Mouse (Mus musculus) layer of hippocampus, adult 8-10 months (tissue): ENCODE measurements at regions not wholly inside any gene's neighbourhood (a gene's known extent, or its start where the extent isn't known, plus 50 kb on each side); places are given as distances from the start of the nearest gene placed in this dataset.

Experiments used
- DNase-seq, 2 experiments: peaks; one replicate each; pipeline ENCODE4 v3.0.0; 2022; ENCODE audit warnings: low spot score in 2 of 2
- microRNA-seq, 2 experiments: library from miRNA; unstranded; fragments of <30 nt; microRNA quantifications; one replicate each; pipeline ENCODE4 v1.2.0; 2022

DNA sequence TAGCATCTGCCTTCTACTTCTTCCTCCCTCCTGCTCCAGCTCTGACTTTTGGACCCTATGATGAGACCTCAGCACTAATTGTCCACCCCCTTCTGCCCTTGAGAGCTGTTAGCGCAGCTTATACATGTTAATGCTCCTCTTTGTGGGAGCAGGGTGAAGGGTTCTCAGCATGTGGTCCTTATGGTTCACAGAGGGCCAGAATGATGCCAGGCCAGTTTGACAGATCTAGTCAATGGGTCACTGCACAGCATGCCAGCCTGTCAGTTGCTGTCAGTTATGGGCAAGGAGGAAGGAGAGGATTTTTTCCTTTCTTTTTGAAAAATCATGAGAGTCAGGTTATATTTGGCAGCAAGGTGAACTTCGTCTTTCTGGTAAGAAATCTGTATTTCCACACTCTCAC is 68.4 kb downstream of the 4931417E11Rik start:
- no peak for DNase-seq

DNA sequence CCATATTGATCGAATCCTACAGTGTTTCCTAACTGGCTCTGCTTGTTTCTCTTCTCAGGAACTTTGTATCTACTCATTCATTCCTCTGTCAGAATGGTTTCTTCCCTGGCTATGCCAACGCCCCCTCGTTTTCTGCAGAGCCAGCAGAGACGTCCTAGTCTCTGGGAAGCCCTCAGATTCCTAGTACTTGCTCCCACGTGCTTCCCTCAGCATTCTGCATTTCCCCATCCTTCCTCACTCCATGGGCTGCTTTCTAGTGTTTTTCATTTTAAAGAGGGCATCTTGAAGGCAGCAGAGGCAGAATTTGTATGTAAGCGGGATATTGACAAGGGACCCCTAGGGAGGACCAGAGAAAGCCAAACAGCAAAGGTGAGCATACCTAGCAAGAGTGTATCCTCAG is 80.2 kb downstream of the 4931417E11Rik start:
- DNase-seq, result no peak

DNA sequence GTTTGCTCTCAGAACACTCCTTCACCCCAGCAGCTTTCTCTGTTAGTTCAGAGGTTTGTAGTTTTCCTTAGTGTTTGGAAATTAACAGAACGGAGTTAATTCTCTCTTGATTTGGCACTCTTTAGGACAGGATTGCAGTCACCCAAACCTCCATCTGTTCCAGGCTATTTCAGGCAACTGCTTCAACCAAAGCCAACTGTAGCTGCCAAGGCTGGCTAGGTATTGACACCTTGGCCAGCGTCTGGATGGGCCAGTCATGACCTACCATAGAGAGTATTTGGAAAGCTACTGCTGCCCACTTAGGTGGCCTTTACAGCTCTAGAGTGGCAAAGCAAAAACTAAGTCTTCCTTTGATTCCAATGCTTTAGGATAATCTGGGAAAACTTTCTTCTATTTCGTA is 83.2 kb downstream of the 4931417E11Rik start:
- DNase-seq, result no peak

DNA sequence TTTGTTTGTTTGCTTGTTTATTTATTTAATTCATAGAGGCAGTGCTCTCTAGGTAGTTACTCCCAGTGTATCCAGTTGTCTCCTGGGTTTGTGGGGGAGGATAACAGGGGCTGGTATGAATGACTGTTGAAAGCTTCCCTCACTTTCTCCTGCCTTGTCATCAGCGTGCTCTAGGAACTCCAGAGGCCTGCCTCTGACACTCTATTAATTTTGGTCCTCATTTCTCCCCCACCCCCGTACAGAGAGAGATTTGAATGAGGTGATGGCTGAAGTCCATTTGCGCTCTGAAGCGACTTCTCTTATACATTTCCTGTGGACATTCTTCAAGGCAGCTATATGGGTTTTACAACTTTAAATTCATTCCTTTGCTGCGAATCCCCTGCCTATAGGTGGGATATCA is 89.6 kb downstream of the 4931417E11Rik start:
- DNase-seq, result no peak

DNA sequence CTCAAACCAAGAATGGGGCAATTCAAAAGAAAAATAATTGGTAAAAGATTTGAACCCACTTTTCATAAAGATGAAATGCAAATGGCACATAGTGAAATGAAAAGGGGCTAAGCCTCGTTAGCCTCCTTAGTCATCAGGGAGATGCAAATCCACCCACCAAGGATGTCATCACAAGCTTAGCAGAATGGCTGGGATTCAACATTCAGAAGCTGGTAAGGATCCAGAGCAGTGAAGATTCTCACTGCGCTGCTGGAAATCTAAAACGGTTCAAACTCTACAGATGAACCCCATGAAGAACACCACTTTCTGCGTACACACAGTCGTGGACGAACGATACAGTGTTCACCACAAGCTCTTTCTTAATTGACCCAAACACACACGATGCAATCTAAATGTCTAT is 91.6 kb downstream of the 4931417E11Rik start:
- DNase-seq, result no peak

- no peak for DNase-seq
Observed at GRCm38 (mm10) chr6:73376291-73376690, 93.2 kb downstream of the 4931417E11Rik start.

DNA sequence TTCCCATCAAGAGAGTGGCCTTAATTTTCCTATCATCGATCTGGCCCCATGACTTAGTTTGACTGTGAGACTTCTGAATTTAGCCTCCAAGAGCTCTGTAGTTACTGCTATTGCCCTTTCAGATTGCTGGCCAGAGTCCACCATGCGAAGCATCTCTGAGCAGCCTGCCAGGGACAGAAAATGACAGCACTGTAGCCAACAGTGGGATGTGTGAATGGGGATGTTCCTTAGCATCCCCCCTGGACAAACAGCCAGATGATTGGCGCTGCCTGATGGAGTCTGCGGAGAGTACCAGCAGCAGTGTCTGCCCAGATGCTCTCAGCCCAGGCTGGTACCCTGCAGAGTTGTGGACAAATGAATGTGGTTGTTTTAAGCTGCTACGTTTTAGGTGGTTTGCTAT is 96.6 kb downstream of the 4931417E11Rik start:
- DNase-seq, result no peak

GRCm38 (mm10) chr6:73371866-73372265 is 97.6 kb downstream of the 4931417E11Rik start:
- DNase-seq, result no peak

DNA sequence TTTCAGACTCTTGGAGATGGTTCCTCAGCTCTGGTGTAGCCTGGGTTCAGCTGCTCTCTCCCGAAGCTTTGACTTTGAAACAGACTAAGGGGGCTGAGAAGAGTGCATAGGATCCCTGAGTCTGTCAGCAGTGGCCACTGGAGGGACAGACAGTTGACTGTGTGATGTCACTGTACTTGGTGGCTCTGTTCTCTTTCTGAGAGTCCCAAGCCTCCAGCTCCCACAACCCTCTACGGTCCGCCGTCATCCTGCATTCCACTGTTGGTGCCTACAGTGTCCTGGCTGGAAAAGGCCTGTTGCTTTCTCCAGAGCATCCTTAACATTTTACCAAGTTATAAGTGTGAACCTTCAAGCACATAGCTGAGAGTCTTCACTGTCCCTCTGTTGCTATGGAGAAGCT is 98.6 kb downstream of the 4931417E11Rik start:
- DNase-seq, result no peak

GRCm38 (mm10) chr6:73368836-73369141 is 100.7 kb downstream of the 4931417E11Rik start:
- DNase-seq, result no peak

GRCm38 (mm10) chr6:73368047-73368835 is 101.2 kb downstream of the 4931417E11Rik start:
- DNase-seq, result no peak

DNA sequence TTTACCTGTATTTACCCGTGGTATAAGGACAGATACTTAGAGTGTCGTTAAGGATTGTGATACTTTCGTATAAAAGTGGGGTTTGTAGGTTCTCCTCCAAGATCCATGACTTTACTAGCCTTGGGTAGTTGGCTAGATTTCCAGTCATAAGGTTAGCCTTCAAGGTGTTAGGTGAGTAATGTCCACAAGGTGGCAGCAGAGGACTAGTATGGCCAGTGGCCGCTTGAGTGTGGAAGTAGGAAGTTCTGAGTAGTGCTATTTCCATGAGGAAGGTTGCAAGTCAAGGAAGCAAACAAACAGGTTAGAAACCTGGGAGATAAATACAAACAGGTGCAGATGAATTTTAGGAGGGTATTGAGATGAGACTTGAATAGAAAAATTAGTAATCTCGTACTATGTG is 101.9 kb downstream of the 4931417E11Rik start:
- peak; percentile 61 to 83 for DNase-seq

- DNase-seq, result no peak
Observed at GRCm38 (mm10) chr6:73366626-73367025, 102.8 kb downstream of the 4931417E11Rik start.

- no peak for DNase-seq
Observed at GRCm38 (mm10) chr6:73365306-73365705, 104.2 kb downstream of the 4931417E11Rik start.

DNA sequence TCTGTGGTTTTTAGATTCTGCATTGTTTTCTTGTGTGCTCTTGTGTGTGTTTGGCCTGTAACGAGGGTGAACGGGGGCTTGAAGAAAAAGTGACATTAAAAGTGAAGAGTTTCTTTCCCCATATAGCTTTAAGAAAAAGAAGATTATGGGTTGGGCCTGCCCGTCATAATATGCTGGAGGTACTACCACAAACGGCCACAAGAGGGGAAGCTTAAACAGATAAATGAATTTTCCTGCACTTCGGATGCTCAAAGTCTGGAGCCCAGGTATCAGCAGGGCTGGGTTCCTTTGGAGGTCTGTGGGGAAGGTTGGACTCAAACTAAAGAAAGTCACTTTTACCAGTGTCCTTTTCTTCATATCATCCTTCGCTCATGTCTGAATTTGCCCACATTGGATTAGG is 86.8 kb downstream of the Suclg1 start:
- no peak for DNase-seq

DNA sequence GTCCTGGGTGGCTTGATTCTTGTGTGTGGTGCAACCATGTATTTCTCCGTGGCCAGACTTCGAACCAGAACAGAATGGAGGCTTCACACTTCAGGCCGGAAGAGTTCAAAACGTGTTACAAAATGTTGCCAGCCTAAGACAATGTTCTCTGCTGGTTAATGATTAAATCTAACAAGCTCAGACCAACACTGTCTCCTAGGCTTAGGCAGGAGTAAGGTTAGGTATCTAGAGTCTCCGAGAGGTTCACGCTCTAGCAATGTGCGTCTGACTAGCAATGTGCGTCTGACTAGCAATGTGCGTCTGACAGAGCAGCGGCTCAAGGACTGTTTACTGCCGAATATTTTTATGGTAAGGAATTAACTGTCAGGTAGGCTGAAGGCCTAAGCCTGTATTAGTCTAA is 81.5 kb downstream of the Suclg1 start:
- DNase-seq, result no peak

Small RNA genes lying in the stretch of these regions (microRNA-seq; reads per million reads assigned to microRNA genes)
- gene Gm24370, result 0 reads per million in 2 experiments
